Mouse (Mus musculus): ENCODE measurements at regions not wholly inside any gene's neighbourhood (a gene's known extent, or its start where the extent isn't known, plus 50 kb on each side); places are given as distances from the start of the nearest gene placed in this dataset.

GRCm38 (mm10) chr5:104576991-104577390, 68.8 kb downstream of the BC005561 start:
- in situ Hi-C loops (cut with MseI, MboI): loop anchor here (25.0 kb wide), 1 partner anchor 235 kb away; no protein-coding TSS in a partner anchor

GRCm38 (mm10) chr5:104582368-104582767, 74.2 kb downstream of the BC005561 start:
- in situ Hi-C loops (cut with MseI, MboI): loop anchor here (25.0 kb wide), 1 partner anchor 230 kb away; no protein-coding TSS in a partner anchor

GRCm38 (mm10) chr5:104609177-104609576, 101.0 kb downstream of the BC005561 start:
- in situ Hi-C loops (cut with MseI, MboI): no loop called here
